Mouse (Mus musculus): ENCODE results near the gene Pde7b.
A peak's percentile ranks its signal among the peaks of the same experiment; 100 is the strongest.

- TF ChIP-seq CTCF (IDR thresholded peaks at IDR 0.05) (0 out of 2 replicates have a peak, but pooled peaks have one; percentile 2), EP300 (IDR thresholded peaks at IDR 0.05; ENCODE audit: insufficient read depth, low read depth, low read length) (no peak)
Observed at GRCm38 (mm10) chr10:20408336-20408735, 316.5 kb downstream of the Pde7b start.
